Mouse (Mus musculus) kidney, postnatal 36 days (tissue): ENCODE data around the gene Tas2r144.
A peak's percentile ranks its signal among the peaks of the same experiment; 100 is the strongest.

Experiments used
- DNase-seq, 2 experiments: peaks; one replicate each; pipeline ENCODE4 v3.0.0; 2021 to 2022; ENCODE audit warnings: mixed read lengths in 2 of 2

The Tas2r144 gene

GRCm38 (mm10) chr6:42215028-42215427 lies at the start of gene Tas2r144:
TSS of gene Tas2r144 (plus strand) at chr6:42215328.
- no peak for DNase-seq

DNA sequence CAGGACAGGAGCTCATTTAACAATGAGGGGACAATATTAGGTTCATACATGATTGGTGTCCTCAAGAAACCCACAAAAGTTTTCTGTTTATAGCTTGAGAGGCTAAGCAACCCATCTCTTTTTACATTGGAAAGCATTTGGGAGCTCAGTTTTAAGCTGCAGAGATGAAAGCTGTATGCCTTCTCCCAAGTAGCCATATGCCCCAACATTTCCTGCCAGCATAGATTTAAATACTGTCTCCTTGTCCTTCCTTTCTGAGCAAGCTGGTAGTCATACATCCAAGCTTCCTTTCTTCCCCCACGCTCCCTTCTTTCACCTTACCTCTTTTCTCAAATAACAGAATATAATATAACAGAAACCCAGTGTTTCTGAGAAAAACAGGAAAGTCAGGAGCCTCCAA lies 32.7 kb upstream of the Tas2r144 start:
- DNase-seq, result no peak

DNA sequence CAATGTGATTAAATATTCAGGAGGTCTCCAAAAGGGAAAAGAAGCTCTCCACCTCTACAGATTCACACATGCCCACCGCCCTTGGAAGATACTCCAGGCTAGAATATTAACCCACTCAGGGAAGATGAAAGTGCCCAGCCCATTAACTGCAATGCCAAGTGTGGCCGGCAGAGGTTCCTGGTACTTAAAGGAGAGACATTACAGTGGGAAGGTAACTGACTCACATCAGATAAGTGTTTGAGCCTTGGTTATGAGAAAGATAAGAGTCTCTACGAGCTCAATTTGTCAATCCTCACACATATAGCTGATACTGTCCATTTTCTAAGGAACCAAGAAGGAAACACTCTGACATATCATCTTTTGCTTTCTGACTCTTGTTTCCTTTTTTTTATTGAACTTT lies 28.9 kb upstream of the Tas2r144 start:
- peak in 1 of 2 experiments; percentile 16 for DNase-seq

DNA sequence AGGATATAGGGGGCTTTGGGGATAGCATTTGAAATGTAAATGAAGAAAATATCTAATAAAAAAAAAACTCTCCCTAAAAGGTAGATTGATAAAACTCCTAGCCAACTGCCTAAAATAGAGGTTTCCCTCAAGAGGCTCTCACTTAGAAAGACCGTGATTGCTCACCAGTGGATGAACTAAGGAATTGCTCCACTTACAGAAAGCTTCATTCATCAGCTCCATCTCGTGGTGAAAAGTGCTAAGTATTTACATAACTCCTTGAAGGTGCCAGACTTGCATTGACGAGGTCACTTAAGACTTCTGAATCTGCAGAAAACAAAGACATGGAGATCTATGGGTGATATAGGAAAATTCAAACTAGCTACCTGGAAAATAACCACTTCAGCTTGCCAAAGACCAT lies 17.4 kb upstream of the Tas2r144 start:
- peak; percentile 3 to 18 for DNase-seq

GRCm38 (mm10) chr6:42199498-42199897 lies 15.6 kb upstream of the Tas2r144 start:
- no peak for DNase-seq

DNA sequence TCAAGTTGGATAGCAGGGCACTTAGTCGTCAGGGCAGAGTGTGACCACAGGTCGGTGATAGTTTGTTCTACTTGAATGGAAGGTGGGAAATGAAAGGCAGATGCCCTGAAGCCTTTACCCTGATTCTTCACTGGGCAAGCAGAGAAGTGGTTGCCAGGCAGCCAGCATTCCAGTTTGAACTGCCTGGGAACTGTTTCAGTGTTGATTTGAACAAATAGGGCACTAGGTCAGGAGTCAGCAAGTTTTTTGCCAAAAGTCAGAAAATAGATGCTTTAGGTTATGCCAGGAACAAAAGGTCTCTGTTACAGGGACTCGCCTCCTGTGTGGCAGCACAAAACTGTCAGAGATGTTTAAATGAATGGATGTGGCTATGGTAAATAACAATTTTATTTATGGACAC lies 7.2 kb downstream of the Tas2r144 start:
- DNase-seq, result peak; percentile 29 to 59

GRCm38 (mm10) chr6:42225046-42225445 lies 9.9 kb downstream of the Tas2r144 start:
- no peak for DNase-seq

- DNase-seq, result peak; percentile 67 to 88
Measured at GRCm38 (mm10) chr6:42227240-42228101, 12.3 kb downstream of the Tas2r144 start.

DNA sequence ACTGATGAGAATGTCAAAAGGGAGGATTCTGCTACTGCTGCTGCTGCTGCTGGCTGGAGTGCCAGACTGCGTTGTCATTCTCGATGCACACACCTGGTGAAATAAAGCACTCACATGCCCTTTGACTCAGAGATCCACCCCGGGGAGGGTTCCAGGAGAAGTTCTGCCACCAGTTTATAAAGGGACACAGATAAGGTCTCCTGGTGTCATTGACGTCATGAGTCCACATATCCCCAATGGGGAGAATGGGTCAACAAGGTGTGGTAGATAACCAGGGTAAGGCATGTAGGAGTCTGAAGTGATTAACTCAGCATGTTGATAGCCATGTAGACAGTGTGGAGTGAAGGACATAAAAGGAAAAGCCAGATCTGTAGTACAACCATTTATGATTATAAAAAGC lies 14.5 kb downstream of the Tas2r144 start:
- no peak for DNase-seq

- DNase-seq, result no peak
Measured at GRCm38 (mm10) chr6:42231191-42231590, 16.1 kb downstream of the Tas2r144 start.

- no peak for DNase-seq
Measured at GRCm38 (mm10) chr6:42237276-42237805, 22.2 kb downstream of the Tas2r144 start.

DNA sequence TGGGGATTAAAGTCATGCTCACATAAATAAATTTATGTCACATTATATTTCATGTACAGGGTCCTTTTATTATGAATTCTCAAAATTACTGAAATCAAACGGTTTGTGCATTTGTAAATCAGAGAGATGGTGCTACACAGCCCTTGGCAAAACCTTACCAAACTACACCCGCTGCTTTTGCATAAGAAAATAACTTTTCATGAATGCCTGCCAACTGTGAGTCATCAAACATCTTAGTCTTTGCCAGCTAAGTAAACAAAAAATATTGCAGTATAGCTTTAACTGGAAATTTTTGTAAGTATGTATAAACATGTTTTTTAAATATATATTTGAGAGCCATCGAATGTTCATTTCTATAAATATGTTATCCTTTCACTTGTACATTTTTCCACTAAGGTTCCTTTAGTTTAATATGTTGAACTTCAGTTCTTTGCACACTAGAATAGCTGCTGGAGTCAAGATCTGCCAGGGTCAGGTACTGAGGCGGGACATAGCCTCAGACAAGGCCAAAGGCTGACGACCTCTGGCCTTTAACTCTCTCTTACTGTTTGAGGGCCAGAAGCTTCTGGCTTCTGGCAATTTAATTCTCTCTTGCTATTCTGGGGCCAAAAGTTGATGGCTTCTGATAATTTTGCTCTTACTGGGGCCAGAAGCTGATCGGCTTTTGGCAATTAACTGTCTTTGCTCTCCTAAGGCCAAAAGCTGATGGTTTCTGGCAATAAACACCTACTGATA lies 26.4 kb downstream of the Tas2r144 start:
- peak; percentile 21 to 33 for DNase-seq

- DNase-seq, result peak; percentile 92 to 94
Measured at GRCm38 (mm10) chr6:42245711-42246353, 30.7 kb downstream of the Tas2r144 start, which contains the start of gene Gstk1. TSS of gene Gstk1 (plus strand) at chr6:42245935.

DNA sequence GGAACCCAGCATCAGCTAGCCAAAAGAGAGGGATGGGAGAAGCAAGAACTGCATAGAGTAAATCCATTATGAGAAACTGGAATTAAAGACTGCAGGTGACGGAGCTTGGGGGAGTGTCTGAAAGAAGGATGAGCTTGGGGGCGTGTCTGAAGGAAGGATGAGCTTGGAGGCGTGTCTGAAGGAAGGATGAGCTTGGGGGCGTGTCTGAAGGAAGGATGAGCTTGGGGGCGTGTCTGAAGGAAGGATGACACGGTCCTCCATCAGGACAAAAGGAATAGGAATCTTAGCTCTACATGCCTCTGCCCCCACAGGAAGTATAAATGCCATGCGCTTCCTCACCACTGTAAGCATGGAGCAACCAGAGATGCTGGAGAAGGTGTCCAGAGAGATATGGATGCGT lies 32.0 kb downstream of the Tas2r144 start:
- DNase-seq, result peak; percentile 54 to 67

GRCm38 (mm10) chr6:42247981-42248380 lies 32.9 kb downstream of the Tas2r144 start:
- DNase-seq, result no peak

- no peak for DNase-seq
Measured at GRCm38 (mm10) chr6:42251791-42252190, 36.7 kb downstream of the Tas2r144 start.

DNA sequence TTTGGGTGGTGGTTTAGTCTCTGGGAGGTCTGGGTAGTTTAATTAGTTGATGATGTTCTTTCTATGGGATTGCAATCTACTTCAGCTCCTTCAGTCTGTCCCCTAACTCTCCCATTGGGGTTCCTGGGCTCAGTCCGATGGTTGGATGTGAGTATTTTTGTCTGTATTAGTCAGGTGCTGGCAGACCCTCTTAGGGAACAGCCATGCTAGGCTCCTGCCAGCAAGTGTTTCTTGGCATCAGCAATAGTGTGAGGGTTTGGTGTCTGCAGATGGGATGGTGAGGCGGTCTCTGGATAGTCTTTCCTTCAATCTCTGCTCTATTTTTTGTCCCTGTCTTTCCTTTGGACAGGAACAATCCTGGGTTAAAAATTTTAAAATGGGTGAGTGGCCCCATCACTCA lies 38.0 kb downstream of the Tas2r144 start:
- DNase-seq, result no peak

GRCm38 (mm10) chr6:42257303-42257863 lies 42.3 kb downstream of the Tas2r144 start:
- peak; percentile 78 to 86 for DNase-seq

DNA sequence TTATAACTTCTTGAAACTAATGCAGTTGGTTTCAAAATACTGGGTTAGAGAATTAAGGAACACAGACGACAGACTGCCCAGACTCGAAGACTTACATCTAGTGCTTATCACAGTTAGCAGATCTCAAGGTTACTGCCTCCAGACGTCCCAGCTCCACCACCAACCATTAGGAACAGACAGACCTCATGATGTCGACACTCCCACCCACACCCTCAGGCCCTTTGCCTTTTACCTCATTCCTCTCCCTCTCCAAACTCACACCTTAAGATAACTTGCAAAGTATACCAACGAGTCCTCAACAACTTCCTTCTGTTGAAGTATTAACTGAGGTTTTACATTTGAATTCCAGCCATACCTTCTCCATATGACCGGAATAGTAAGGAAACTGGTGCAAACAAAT lies 45.3 kb downstream of the Tas2r144 start:
- no peak for DNase-seq

- peak; percentile 81 to 89 for DNase-seq
Measured at GRCm38 (mm10) chr6:42261524-42262170, 46.5 kb downstream of the Tas2r144 start, which contains the start of gene Tmem139. TSS of gene Tmem139 (plus strand) at chr6:42261970.

- peak; percentile 99 for DNase-seq
Measured at GRCm38 (mm10) chr6:42264626-42265312, 49.6 kb downstream of the Tas2r144 start, which contains the start of gene Casp2. TSS of gene Casp2 (plus strand) at chr6:42264985.
